Mouse (Mus musculus) midbrain, embryonic 15.5 days (tissue): Measurements from ENCODE around the gene Ptprk. TPM values are rescaled to one million over a fixed set of nuclear protein-coding genes. Genes with fewer than 3 reads are reported as not detected.

Source experiments
- ATAC-seq: fragments of 200-750 bp; cut with Nextera tagmentation; replicated peaks from 2 replicates; pipeline ENCODE4 v1.8.0; 2017; ENCODE audit warnings: moderate TSS enrichment
- H3K27ac ChIP-seq: fragments of 300-500 bp; sonication (generic); 2 replicates; pipeline ENCODE4 v1.5.1; 2015; ENCODE audit warnings: mild to moderate bottlenecking, inconsistent platforms
- H3K27me3 ChIP-seq: fragments of 300-500 bp; sonication (generic); replicated peaks from 2 replicates; pipeline ENCODE4 v1.6.1; 2015; ENCODE audit warnings: inconsistent platforms
- H3K36me3 ChIP-seq: fragments of 300-500 bp; sonication (generic); replicated peaks from 2 replicates; pipeline ENCODE4 v1.6.1; 2015; ENCODE audit warnings: inconsistent platforms
- H3K4me1 ChIP-seq: fragments of 300-500 bp; sonication (generic); 2 replicates; pipeline ENCODE4 v1.6.1; 2015; ENCODE audit warnings: inconsistent platforms
- H3K4me2 ChIP-seq: fragments of 300-500 bp; sonication (generic); 2 replicates; pipeline ENCODE4 v1.6.1; 2015; ENCODE audit warnings: inconsistent platforms, mild to moderate bottlenecking, moderate library complexity
- H3K4me3 ChIP-seq: fragments of 300-500 bp; sonication (generic); 2 replicates; pipeline ENCODE4 v1.5.1; 2015; ENCODE audit warnings: mild to moderate bottlenecking, inconsistent platforms
- H3K9ac ChIP-seq: fragments of 300-500 bp; sonication (generic); 2 replicates; pipeline ENCODE4 v1.6.1; 2015; ENCODE audit warnings: mild to moderate bottlenecking, inconsistent platforms
- H3K9me3 ChIP-seq: fragments of 300-500 bp; sonication (generic); 2 replicates; pipeline ENCODE4 v1.6.1; 2016; ENCODE audit warnings: inconsistent platforms
- WGBS: fragments of 180-500 bp; shearing (Covaris S2); methylation state at CpG from one replicate; pipeline ENCODE4 v1.1.7; 2015; ENCODE audit warnings: mixed read lengths; 5-methylcytosine and 5-hydroxymethylcytosine counted together
- polyA plus RNA-seq: library from polyadenylated mRNA; unstranded; fragments of >200 nt; fragmentation: Nextera tagmentation; extraction: Ambion mirVana; gene quantifications from 2 replicates; pipeline ENCODE4 v1.2.1, GENCODE M21; 2015

Ptprk gene
- polyA plus RNA-seq, 1 experiment from 2014 or later: 33.3 TPM

DNA sequence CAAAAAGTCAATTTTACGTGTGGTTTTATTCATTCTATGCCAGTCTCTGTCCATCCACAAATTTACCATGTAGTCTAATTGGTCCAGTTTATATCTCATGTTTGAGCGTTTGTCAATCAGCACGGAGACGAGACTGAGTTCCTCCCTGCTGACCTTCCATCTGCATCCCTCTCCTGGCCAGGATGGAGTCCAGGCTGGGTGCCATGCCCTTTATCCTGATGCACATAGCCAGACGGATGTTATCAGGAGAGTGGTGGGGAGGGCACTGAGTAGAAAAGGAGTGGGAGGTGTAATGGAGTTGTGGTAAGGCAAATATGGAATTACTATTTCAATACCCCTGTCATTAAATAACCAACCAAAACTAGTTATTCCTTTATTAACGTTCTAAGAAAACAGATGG, 140.5 kb downstream of the Ptprk start:
- H3K4me1 ChIP-seq: no peaks in the 10 kb centered on the region
- ATAC-seq: no peak
- H3K4me2 ChIP-seq: no peak overlapping the region
- H3K9me3 ChIP-seq: no peaks in the 10 kb centered on the region
- H3K9ac ChIP-seq: no peak overlapping the region
- no peaks in the 10 kb centered on the region for H3K27me3 ChIP-seq
- H3K4me3 ChIP-seq: no peak overlapping the region
- WGBS: 88% methylated on average over 6 of the region's 6 CpGs
- no peaks in the 10 kb centered on the region for H3K36me3 ChIP-seq
- H3K27ac ChIP-seq: no peak overlapping the region

DNA sequence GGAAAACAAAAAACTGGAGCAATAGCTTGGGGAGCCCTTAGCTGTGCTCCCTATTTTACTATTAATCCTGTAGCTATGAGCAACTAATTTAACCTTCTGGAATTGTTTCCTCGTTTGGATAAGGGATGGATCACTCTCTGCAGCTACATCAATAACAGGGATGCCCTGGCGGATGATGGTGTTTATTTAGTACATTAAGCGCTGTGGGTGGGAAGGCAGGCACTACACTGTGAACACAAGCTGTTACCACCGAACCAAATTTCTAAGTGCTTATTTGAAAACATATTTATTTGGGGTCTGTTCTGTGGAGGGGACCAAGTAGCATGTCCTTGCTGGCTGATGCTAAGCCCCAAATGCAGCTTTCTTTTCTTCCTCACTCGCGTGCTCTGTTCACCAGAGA, 149.0 kb downstream of the Ptprk start:
- Histone ChIP-seq H3K27me3 (no peaks in the 10 kb centered on the region), H3K4me3 (no peak overlapping the region), H3K27ac (no peak overlapping the region), H3K4me1 (peaks cover 10% of the 10 kb centered on the region), H3K9me3 (no peaks in the 10 kb centered on the region), H3K4me2 (no peak overlapping the region), H3K36me3 (no peaks in the 10 kb centered on the region), H3K9ac (no peak overlapping the region)
- ATAC-seq: no peak
- 74% methylated on average over 6 of the region's 6 CpGs for WGBS

DNA sequence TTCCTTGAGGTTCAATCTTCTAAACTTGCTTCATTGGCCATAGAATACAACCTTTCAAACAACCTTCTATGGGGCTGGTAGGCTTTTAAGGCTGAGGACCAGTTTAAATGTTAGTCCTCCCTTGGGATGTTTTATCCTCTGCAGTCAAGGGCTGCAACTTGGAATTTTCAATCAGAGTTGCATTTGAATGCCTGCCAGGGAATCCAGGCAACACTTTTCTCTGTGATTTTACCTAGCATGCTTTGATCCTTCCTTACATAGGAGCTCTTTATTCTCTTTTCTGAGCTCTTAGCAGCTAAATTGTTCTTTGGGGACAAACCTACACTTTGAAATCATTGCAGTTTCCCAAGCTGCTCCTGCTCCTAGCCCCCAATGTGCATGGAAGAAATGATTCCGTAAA, 149.8 kb downstream of the Ptprk start:
- Histone ChIP-seq H3K36me3 (no peaks in the 10 kb centered on the region), H3K9ac (no peak overlapping the region), H3K4me3 (no peak overlapping the region), H3K4me2 (no peak overlapping the region), H3K9me3 (no peaks in the 10 kb centered on the region), H3K4me1 (peaks cover 10% of the 10 kb centered on the region), H3K27ac (no peak overlapping the region), H3K27me3 (no peaks in the 10 kb centered on the region)
- ATAC-seq: no peak
- WGBS: 46% methylated on average over 1 of the region's 1 CpGs

DNA sequence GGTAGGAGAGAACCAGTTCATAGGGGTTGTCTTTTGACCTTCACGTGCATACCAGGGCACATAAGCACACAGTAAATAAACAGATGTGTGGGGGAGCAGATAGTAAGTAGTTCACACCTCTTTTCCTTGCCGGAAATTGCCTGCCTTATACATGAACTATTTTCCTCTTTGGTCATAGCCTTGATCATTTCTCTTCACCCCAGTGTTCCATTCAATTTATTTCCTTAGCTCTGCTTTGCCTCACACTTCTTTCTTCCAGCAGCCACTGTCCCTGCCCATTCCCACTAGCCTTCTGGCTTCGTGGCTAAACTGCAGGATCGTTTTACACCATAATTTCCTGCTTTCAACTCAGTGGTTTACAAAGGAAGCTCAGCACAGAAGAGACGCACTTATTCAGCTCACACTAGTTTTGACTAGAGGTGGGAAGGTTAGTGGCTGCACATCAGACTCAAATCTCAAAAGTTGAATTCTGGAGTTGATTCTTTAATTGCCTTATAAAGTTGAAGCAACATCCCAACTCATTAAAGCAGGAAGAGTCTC, 151.0 kb downstream of the Ptprk start:
- Histone ChIP-seq H3K27me3 (no peaks in the 10 kb centered on the region), H3K9ac (no peak overlapping the region), H3K27ac (no peak overlapping the region), H3K4me3 (no peak overlapping the region), H3K36me3 (no peaks in the 10 kb centered on the region), H3K4me1 (peaks cover 10% of the 10 kb centered on the region), H3K9me3 (no peaks in the 10 kb centered on the region), H3K4me2 (no peak overlapping the region)
- WGBS: 45% methylated on average over 5 of the region's 5 CpGs
- no peak for ATAC-seq

DNA sequence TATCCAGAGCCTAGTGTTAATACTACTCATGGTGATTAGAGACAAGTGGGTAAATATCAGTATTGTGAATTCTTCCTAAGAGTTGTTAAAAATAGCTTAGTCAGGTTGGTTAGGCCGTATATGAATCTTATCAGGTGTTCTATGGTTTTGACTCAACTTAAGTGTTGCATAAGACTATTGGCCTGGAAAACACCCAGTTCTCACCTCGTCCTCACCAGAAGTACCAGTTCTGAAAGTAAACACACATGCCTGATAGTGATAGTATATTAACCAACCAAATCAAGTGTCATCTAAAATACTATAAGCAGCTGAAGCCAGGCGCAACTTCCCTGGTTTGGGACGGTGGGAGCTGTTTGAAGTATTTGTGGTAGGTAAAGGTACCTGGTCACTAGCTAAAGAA, 153.1 kb downstream of the Ptprk start:
- Histone ChIP-seq H3K27ac (no peak overlapping the region), H3K9ac (no peak overlapping the region), H3K27me3 (no peaks in the 10 kb centered on the region), H3K4me3 (no peak overlapping the region), H3K9me3 (no peaks in the 10 kb centered on the region), H3K4me1 (peaks cover 14% of the 10 kb centered on the region), H3K4me2 (no peak overlapping the region), H3K36me3 (no peaks in the 10 kb centered on the region)
- 88% methylated on average over 4 of the region's 4 CpGs for WGBS
- ATAC-seq: no peak

DNA sequence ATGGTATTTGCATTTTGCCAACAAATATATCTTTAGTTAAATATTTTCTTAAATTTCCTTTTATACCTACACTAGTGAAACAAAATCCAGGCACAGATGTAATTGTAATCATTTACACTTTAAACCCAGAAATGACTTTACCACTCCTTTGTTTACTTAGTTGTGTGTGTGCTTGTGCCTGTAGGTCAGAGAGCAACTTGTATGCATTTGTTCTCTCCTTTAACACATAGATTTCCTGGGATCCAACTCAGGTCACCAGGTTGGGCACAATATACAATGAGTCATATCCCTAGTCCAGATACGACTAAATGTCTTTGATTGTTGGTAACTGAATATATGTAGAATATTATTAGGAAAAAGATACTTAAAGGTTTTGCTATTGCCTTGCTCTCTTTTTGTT, 153.6 kb downstream of the Ptprk start:
- no peak overlapping the region for H3K4me2 ChIP-seq
- no peaks in the 10 kb centered on the region for H3K27me3 ChIP-seq
- H3K9ac ChIP-seq: no peak overlapping the region
- H3K9me3 ChIP-seq: no peaks in the 10 kb centered on the region
- H3K4me1 ChIP-seq: peaks cover 14% of the 10 kb centered on the region
- 93% methylated on average over 1 of the region's 1 CpGs for WGBS
- H3K27ac ChIP-seq: no peak overlapping the region
- no peak for ATAC-seq
- no peak overlapping the region for H3K4me3 ChIP-seq
- no peaks in the 10 kb centered on the region for H3K36me3 ChIP-seq

DNA sequence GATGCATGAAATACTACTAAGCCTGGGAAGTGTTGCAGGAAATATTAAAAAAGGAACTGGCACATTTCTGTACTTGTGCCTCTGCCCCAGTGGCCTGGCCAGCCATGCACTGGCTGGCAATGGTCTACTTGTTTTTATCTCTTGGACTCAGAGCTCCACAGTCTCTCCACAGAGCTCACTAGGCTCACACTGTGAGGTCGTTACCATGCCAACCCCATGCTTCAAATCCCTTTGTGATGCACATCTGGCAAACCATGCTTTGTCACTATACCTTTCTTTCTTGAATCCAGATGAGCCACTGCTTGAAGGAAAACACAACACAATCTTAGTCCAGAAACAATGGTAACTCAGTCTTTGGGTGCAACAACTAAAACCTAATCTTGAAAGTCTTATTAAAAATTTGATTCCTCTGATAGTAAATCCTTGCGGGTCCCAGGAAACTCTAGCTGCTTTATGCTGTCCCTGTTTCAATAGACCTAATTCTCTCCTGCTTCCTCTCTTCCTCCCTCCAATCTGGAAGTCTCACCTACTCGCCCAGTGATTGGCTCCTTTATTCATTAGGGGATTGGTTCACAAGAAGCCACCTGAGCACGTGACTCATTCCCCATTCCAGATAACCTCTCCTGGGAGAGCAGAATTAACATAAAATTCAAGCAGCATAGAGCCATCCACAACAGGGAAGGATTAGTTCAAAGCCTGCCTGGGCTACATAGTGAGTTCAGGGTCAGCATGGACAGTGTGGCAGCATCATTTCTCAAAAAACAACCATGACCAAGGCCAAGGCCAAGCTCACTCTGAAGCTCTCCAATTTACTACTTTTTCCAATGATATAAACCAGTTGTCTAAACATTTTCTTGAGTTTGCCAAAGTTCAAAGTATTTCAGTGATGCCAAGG, 157.9 kb downstream of the Ptprk start:
- Histone ChIP-seq H3K9me3 (no peaks in the 10 kb centered on the region), H3K36me3 (no peaks in the 10 kb centered on the region), H3K27me3 (no peaks in the 10 kb centered on the region), H3K4me3 (no peak overlapping the region), H3K4me1 (peaks cover 4% of the 10 kb centered on the region; the same call in 1 of the 2 replicates), H3K9ac (no peak overlapping the region), H3K27ac (no peak overlapping the region), H3K4me2 (no peak overlapping the region)
- peak; percentile 86 for ATAC-seq
- WGBS: 10% methylated on average over 4 of the region's 4 CpGs

DNA sequence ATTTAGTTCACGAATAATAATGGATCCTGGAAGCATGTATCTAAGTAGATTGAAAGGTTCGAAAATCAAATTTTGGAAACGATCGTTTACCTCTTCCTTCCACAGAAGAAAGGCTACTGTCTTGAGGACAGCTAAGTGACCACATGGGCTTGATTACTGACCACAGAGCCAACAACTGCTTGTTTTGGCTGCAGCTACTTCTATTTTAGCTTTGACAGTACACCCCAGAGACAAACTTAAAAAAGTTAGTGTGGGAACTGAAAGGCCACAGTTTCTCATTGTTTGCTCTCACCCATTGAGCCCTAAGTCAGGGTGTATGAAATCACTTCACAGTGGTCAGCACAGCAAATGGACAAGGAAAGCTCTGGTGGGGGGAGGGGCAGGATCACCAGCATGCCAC, 174.4 kb downstream of the Ptprk start:
- no peak for ATAC-seq
- no peaks in the 10 kb centered on the region for H3K27me3 ChIP-seq
- H3K4me2 ChIP-seq: no peak overlapping the region
- no peaks in the 10 kb centered on the region for H3K36me3 ChIP-seq
- WGBS: 86% methylated on average over 4 of the region's 4 CpGs
- H3K9me3 ChIP-seq: no peaks in the 10 kb centered on the region
- H3K4me1 ChIP-seq: 0 out of 2 replicates have a peak, but pooled peaks cover 7% of the 10 kb centered on the region
- H3K9ac ChIP-seq: no peak overlapping the region
- no peak overlapping the region for H3K27ac ChIP-seq
- no peak overlapping the region for H3K4me3 ChIP-seq

DNA sequence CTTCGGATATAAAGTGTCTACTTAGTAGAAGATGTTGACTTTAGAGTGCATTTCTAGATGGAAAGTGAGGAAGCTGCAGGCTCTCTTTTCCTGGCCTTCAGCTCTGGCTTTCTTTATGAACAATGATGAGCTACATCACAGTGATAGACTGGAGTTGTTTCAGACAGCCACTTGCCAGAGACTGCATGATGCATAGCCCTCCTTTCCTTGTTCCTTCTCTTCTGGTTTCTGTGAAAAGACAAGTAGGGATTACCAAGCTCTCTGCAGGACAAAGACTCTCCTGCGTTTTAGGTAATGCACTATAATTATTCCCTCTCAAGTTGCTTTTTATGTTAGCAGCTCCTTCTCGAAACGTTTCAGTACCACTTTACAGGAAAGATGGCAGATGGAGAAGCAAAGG, 176.8 kb downstream of the Ptprk start:
- 35% methylated on average over 4 of the region's 4 CpGs for WGBS
- 0 out of 2 replicates have a peak, but pooled peaks cover 7% of the 10 kb centered on the region for H3K4me1 ChIP-seq
- no peaks in the 10 kb centered on the region for H3K9me3 ChIP-seq
- no peak overlapping the region for H3K9ac ChIP-seq
- no peak; the same call in 1 of the 2 replicates for ATAC-seq
- H3K4me3 ChIP-seq: no peak overlapping the region
- no peak overlapping the region for H3K27ac ChIP-seq
- H3K4me2 ChIP-seq: no peak overlapping the region
- no peaks in the 10 kb centered on the region for H3K36me3 ChIP-seq
- H3K27me3 ChIP-seq: no peaks in the 10 kb centered on the region

DNA sequence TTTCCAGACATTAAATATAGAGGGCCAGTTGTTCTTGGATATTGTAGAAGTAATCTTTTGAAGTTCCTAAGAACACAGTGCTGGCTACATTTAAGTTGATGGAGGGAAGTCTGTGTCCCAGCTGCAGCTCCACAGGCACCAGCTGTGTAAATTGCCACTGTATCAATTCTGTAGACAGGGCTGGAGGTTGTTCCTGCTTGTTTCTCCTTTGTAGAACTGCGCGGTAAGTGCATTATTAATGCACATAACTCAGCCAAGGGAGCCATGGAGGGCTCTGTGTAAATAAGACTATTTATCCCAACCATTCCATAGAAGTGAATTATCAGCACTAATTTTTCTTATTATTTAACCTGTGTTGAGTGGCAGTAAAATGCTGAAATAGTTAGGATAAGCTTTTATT, 186.0 kb downstream of the Ptprk start:
- H3K9me3 ChIP-seq: no peaks in the 10 kb centered on the region
- no peaks in the 10 kb centered on the region for H3K27me3 ChIP-seq
- H3K9ac ChIP-seq: no peak overlapping the region
- H3K4me2 ChIP-seq: no peak overlapping the region
- no peak overlapping the region for H3K4me3 ChIP-seq
- no peak overlapping the region for H3K27ac ChIP-seq
- no peaks in the 10 kb centered on the region for H3K4me1 ChIP-seq
- H3K36me3 ChIP-seq: no peaks in the 10 kb centered on the region
- 50% methylated on average over 2 of the region's 2 CpGs for WGBS
- ATAC-seq: no peak

DNA sequence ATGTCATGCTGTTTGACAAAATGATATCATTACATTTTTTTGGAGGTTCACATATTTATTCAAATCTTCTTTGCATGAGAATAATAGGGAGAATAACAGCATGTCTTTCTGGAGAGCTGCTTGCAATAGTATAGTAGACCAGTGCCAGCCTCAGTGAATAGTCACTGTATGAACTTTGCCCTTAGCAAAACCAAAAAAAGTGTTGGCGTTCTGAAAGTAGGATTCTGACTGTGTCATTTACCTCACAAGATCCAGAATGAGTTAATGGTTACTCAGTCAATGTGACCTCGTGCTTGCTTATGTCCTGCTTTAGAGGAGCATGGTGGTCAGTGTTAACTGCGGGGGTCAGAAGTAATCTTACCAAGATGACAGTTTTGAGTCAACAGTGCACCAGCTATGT, 187.5 kb downstream of the Ptprk start:
- no peaks in the 10 kb centered on the region for H3K36me3 ChIP-seq
- no peaks in the 10 kb centered on the region for H3K4me1 ChIP-seq
- no peak overlapping the region for H3K4me2 ChIP-seq
- no peak overlapping the region for H3K9ac ChIP-seq
- no peaks in the 10 kb centered on the region for H3K27me3 ChIP-seq
- no peak overlapping the region for H3K27ac ChIP-seq
- no peaks in the 10 kb centered on the region for H3K9me3 ChIP-seq
- no peak for ATAC-seq
- 87% methylated on average over 3 of the region's 3 CpGs for WGBS
- H3K4me3 ChIP-seq: no peak overlapping the region

DNA sequence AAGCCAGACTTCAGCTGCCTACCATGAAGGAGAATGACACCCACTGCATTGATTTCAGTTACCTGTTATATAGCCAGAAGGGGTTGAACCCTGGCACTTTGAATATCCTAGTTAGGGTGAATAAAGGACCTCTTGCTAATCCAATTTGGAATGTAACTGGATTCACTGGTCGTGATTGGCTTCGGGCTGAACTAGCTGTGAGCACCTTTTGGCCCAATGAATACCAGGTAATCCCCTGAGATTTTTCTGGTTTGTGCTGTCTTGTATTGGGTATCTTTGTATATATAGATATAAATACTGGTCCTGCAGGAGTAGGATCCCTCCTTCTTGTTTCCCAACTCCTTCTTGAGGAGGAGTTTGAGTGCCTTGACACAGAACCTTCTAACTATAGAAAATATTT, 188.9 kb downstream of the Ptprk start:
- H3K4me1 ChIP-seq: no peaks in the 10 kb centered on the region
- H3K4me2 ChIP-seq: no peak overlapping the region
- H3K36me3 ChIP-seq: no peaks in the 10 kb centered on the region
- no peak for ATAC-seq
- H3K27me3 ChIP-seq: no peaks in the 10 kb centered on the region
- 85% methylated on average over 2 of the region's 2 CpGs for WGBS
- no peak overlapping the region for H3K9ac ChIP-seq
- H3K27ac ChIP-seq: no peak overlapping the region
- H3K4me3 ChIP-seq: no peak overlapping the region
- H3K9me3 ChIP-seq: no peaks in the 10 kb centered on the region

DNA sequence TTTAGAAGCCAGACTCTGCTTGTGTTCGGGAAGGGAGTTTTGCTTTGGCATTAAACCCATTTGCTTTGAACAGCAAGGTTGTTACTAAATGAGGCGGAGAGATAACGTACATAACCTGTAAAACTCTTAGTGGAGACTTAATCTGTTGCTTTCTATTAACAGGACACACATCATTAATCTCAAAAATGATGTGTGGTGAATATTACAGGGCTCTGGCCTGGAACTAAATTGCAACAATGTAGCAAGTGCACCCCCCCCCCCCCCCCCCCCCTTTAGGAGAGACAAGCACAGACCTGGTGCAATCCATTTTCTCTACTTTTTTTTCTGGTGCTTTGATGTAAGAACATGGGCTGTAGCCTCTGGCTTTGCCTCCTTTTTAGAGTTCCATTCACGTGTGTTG, 195.7 kb downstream of the Ptprk start:
- no peak overlapping the region for H3K27ac ChIP-seq
- H3K9ac ChIP-seq: no peak overlapping the region
- no peaks in the 10 kb centered on the region for H3K4me1 ChIP-seq
- no peaks in the 10 kb centered on the region for H3K36me3 ChIP-seq
- no peaks in the 10 kb centered on the region for H3K9me3 ChIP-seq
- 87% methylated on average over 4 of the region's 4 CpGs for WGBS
- H3K4me2 ChIP-seq: no peak overlapping the region
- H3K27me3 ChIP-seq: no peaks in the 10 kb centered on the region
- no peak for ATAC-seq
- no peak overlapping the region for H3K4me3 ChIP-seq
